Mouse (Mus musculus): Measurements from ENCODE around the gene Hook1. TPM values are rescaled to one million over a fixed set of nuclear protein-coding genes. Genes with fewer than 3 reads are reported as not detected.

Gene Hook1
- total RNA-seq, 2 experiments from 2014 or later: 8.7 to 9.5 TPM

Other genes with a start within 250 kb of the Hook1 start
- gene Cyp2j13, start 110.3 kb downstream of the Hook1 start, total RNA-seq (2021): not detected
- gene Cyp2j12, start 173.9 kb downstream of the Hook1 start, total RNA-seq (2021): under 1 TPM; 0.51 to 0.53 TPM